Mouse (Mus musculus) hindbrain, embryonic 16.5 days (tissue): ENCODE data around the gene Prss40. TPM values are rescaled to one million over a fixed set of nuclear protein-coding genes. Genes with fewer than 3 reads are reported as not detected.

Experiments used
- ATAC-seq: fragments of 200-750 bp; cut with Nextera tagmentation; 2 replicates; pipeline ENCODE4 v1.8.0; 2017; ENCODE audit warnings: moderate TSS enrichment, moderate library complexity
- H3K27ac ChIP-seq: fragments of 300-500 bp; sonication (generic); 2 replicates; pipeline ENCODE4 v1.5.1; 2014; ENCODE audit warnings: low read depth, mild to moderate bottlenecking, control low read depth, low read length, moderate library complexity
- H3K27me3 ChIP-seq: fragments of 300-500 bp; sonication (generic); replicated peaks from 2 replicates; pipeline ENCODE4 v1.6.1; 2014; ENCODE audit warnings: low read length; ENCODE audit not compliant: control insufficient read depth, insufficient read depth
- H3K36me3 ChIP-seq: fragments of 300-500 bp; sonication (generic); 2 replicates; pipeline ENCODE4 v1.6.1; 2014; ENCODE audit warnings: mild to moderate bottlenecking, low read length, moderate library complexity, mixed read lengths; ENCODE audit not compliant: control insufficient read depth, insufficient read depth
- H3K4me1 ChIP-seq: fragments of 300-500 bp; sonication (generic); 2 replicates; pipeline ENCODE4 v1.6.1; 2014; ENCODE audit warnings: low read depth, low read length; ENCODE audit not compliant: control insufficient read depth, insufficient read depth
- H3K4me2 ChIP-seq: fragments of 300-500 bp; sonication (generic); 2 replicates; pipeline ENCODE4 v1.6.1; 2014; ENCODE audit warnings: mild to moderate bottlenecking, low read length, control low read depth, moderate library complexity
- H3K4me3 ChIP-seq: fragments of 300-500 bp; sonication (generic); 2 replicates; pipeline ENCODE4 v1.5.1; 2014; ENCODE audit warnings: mild to moderate bottlenecking, low read length, control low read depth, moderate library complexity
- H3K9ac ChIP-seq: fragments of 300-500 bp; sonication (generic); 2 replicates; pipeline ENCODE4 v1.6.1; 2014; ENCODE audit warnings: low read depth, mild to moderate bottlenecking, control low read depth, low read length, moderate library complexity
- H3K9me3 ChIP-seq: fragments of 300-500 bp; sonication (generic); 2 replicates; pipeline ENCODE4 v1.6.1; 2014; ENCODE audit warnings: mild to moderate bottlenecking, low read length, moderate library complexity; ENCODE audit not compliant: control insufficient read depth
- WGBS: fragments of 180-500 bp; shearing (Covaris S2); extraction: QIAGEN DNeasy Blood & Tissue Kit; methylation state at CpG from one replicate; pipeline ENCODE4 v1.1.7; 2014; 5-methylcytosine and 5-hydroxymethylcytosine counted together
- polyA plus RNA-seq: library from polyadenylated mRNA; unstranded; fragments of >200 nt; fragmentation: Nextera tagmentation; extraction: Ambion mirVana; gene quantifications from 2 replicates; pipeline ENCODE4 v1.2.1, GENCODE M21; 2015

The Prss40 gene
- polyA plus RNA-seq, 1 experiment from 2014 or later: not detected

- H3K27ac ChIP-seq: peak within 1 kb of the TSS; percentile 91
These were observed 18.4 kb upstream of the Prss40 start, which contains the start of gene Amer3 for GRCm38 (mm10) chr1:34578851-34579781. Gene Amer3, plus strand, starts transcription at chr1:34579657.

DNA sequence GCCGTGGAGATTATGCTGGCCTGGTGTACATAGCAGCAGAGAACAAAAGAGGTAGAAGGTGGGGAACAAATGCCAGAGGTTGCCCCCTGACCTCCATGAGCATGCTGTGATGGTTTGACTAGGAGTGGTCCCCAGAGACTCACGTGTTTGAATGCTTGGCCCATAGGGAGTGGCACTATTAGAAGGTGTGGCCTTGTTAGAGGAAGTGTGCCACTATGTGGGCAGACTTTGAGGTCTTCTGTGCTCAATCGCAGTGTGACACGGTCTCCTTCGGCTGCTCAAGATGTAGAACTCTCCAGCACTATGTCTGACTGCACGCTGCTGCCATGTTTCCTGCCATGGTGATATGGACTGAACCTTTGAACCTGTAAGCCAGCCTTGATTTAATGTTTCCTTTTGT, 12.5 kb upstream of the Prss40 start:
- H3K36me3 ChIP-seq: no peaks in the 10 kb centered on the region
- H3K27ac ChIP-seq: no peak overlapping the region
- H3K4me3 ChIP-seq: no peak overlapping the region
- no peaks in the 10 kb centered on the region for H3K9me3 ChIP-seq
- H3K27me3 ChIP-seq: no peaks in the 10 kb centered on the region; the same call in 1 of the 2 replicates
- no peak overlapping the region for H3K4me2 ChIP-seq
- no peak overlapping the region for H3K9ac ChIP-seq
- no peak for ATAC-seq
- 85% methylated on average over 6 of the region's 6 CpGs for WGBS
- H3K4me1 ChIP-seq: no peaks in the 10 kb centered on the region

More at GRCm38 (mm10) chr1:34578851-34579781, 18.4 kb upstream of the Prss40 start, which contains the start of gene Amer3:
- WGBS: 0% methylated on average over 46 of the region's 53 CpGs
- Histone ChIP-seq H3K4me3 (peak within 1 kb of the TSS; percentile 70), H3K9me3 (no peaks in the 10 kb centered on the region), H3K27me3 (no peaks in the 10 kb centered on the region; the same call in 1 of the 2 replicates), H3K9ac (peak within 1 kb of the TSS; percentile 87), H3K4me2 (peak within 1 kb of the TSS; percentile 85), H3K4me1 (peaks cover 30% of the 10 kb centered on the region), H3K36me3 (no peaks in the 10 kb centered on the region)
- peak; percentile 92 for ATAC-seq

DNA sequence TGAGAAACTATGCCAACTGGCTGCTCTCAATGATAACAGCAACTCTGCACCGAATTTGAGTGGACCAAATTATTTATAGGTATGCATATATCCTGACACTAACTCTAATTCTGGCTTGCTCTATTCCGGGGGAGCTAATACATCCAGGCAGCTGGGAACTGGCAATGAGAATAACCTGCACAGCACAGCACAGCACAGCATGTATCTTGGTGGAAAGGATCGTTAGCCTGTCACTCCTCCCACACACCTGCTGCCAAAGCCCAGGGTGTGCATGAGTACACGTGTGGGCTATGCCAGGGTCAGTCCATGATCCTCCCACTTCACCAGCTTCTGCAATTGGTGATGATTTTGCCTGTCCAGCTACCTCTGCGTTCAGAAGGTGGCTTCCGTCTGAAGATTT, 10.7 kb upstream of the Prss40 start:
- Histone ChIP-seq H3K4me3 (no peak overlapping the region), H3K27ac (no peak overlapping the region), H3K4me2 (no peak overlapping the region), H3K9me3 (no peaks in the 10 kb centered on the region), H3K27me3 (no peaks in the 10 kb centered on the region), H3K36me3 (no peaks in the 10 kb centered on the region), H3K9ac (no peak overlapping the region), H3K4me1 (no peaks in the 10 kb centered on the region)
- WGBS: 69% methylated on average over 6 of the region's 6 CpGs
- no peak for ATAC-seq

- Histone ChIP-seq H3K4me1 (no peaks in the 10 kb centered on the region), H3K4me3 (no peak overlapping the region), H3K9ac (no peak overlapping the region), H3K27me3 (no peaks in the 10 kb centered on the region), H3K9me3 (no peaks in the 10 kb centered on the region), H3K4me2 (no peak overlapping the region), H3K36me3 (no peaks in the 10 kb centered on the region), H3K27ac (no peak overlapping the region)
- ATAC-seq: no peak
- 89% methylated on average over 2 of the region's 2 CpGs for WGBS
These were observed 9.1 kb upstream of the Prss40 start for GRCm38 (mm10) chr1:34569876-34570275.

- no peak for ATAC-seq
These were observed 7.4 kb upstream of the Prss40 start for GRCm38 (mm10) chr1:34568120-34568519.

DNA sequence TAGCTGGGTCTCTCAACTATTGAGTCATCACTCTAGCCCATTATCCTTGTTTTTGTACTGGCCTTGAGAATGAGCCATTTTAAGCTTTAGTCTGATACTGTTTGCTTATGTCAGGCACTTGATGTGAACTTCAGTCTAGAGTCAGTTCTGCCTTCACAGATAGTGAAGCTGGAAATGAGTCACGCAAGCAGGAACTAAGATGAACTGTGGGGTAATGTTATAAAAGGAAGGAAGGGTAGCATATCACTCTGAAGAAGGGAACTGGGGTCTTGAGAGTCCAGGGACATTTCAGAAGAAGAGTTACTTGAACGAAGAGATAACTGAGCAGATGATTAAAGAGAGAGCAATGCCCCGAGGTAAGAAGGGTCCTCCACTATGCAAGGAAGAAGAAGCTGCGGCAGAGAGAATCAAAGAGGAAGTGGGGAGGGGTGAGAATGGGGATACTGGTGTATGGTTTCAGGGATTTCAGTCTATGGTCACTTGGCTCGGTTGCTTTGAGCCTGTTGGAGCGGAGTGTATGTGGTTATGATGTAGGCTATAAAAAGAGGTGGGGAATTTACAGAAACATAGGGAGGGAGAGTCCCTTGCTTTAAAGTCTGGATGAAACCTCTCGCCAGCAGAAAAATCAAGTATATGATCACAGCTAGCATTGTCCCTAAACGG, 3.8 kb upstream of the Prss40 start:
- ATAC-seq: no peak
- H3K36me3 ChIP-seq: no peaks in the 10 kb centered on the region
- H3K9ac ChIP-seq: no peak overlapping the region
- no peaks in the 10 kb centered on the region for H3K4me1 ChIP-seq
- no peaks in the 10 kb centered on the region for H3K9me3 ChIP-seq
- no peak overlapping the region for H3K27ac ChIP-seq
- 84% methylated on average over 8 of the region's 8 CpGs for WGBS
- no peaks in the 10 kb centered on the region for H3K27me3 ChIP-seq
- H3K4me2 ChIP-seq: no peak overlapping the region
- no peak overlapping the region for H3K4me3 ChIP-seq

More at GRCm38 (mm10) chr1:34568120-34568519, 7.4 kb upstream of the Prss40 start:
- no peak overlapping the region for H3K4me2 ChIP-seq
- no peaks in the 10 kb centered on the region for H3K27me3 ChIP-seq
- H3K9me3 ChIP-seq: no peaks in the 10 kb centered on the region
- no peaks in the 10 kb centered on the region for H3K4me1 ChIP-seq
- H3K9ac ChIP-seq: no peak overlapping the region
- H3K27ac ChIP-seq: no peak overlapping the region
- 88% methylated on average over 2 of the region's 2 CpGs for WGBS
- no peak overlapping the region for H3K4me3 ChIP-seq
- no peaks in the 10 kb centered on the region for H3K36me3 ChIP-seq

GRCm38 (mm10) chr1:34554275-34554674, 6.5 kb downstream of the Prss40 start:
- 89% methylated on average over 7 of the region's 7 CpGs for WGBS
- H3K4me1 ChIP-seq: no peaks in the 10 kb centered on the region
- no peaks in the 10 kb centered on the region for H3K9me3 ChIP-seq
- H3K36me3 ChIP-seq: no peaks in the 10 kb centered on the region
- H3K27ac ChIP-seq: no peak overlapping the region
- no peaks in the 10 kb centered on the region for H3K27me3 ChIP-seq
- no peak overlapping the region for H3K4me3 ChIP-seq
- no peak for ATAC-seq
- H3K4me2 ChIP-seq: no peak overlapping the region
- H3K9ac ChIP-seq: no peak overlapping the region

GRCm38 (mm10) chr1:34553690-34554089, 7.1 kb downstream of the Prss40 start:
- H3K27ac ChIP-seq: no peak overlapping the region
- no peak overlapping the region for H3K4me3 ChIP-seq
- H3K4me2 ChIP-seq: no peak overlapping the region
- H3K4me1 ChIP-seq: no peaks in the 10 kb centered on the region
- H3K9ac ChIP-seq: no peak overlapping the region
- H3K27me3 ChIP-seq: no peaks in the 10 kb centered on the region
- H3K36me3 ChIP-seq: no peaks in the 10 kb centered on the region
- no peak for ATAC-seq
- H3K9me3 ChIP-seq: 0 out of 2 replicates have a peak, but pooled peaks cover 3% of the 10 kb centered on the region
- 87% methylated on average over 1 of the region's 1 CpGs for WGBS

DNA sequence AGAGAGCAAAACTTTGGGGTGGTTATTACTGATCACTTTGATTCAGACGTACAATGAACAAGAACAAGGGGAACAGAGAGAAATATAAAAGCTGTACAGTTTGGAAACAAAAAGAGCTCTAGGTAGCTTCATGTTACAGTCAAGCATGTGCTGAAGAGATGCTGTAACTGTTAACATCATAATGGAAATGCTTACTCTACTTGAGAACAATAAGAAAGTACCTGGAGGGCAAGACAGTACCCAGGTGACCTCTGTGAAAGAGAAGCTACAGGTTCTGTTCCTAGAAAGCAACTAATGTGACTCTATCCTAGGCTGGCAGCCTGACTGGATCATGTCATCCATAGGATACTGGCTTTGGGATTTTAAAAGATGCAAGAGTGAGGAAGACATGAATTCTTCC, 13.7 kb downstream of the Prss40 start:
- ATAC-seq: no peak
- no peaks in the 10 kb centered on the region for H3K27me3 ChIP-seq
- no peaks in the 10 kb centered on the region for H3K4me1 ChIP-seq
- H3K4me2 ChIP-seq: no peak overlapping the region
- no peak overlapping the region for H3K9ac ChIP-seq
- WGBS: 79% methylated on average over 1 of the region's 1 CpGs
- H3K27ac ChIP-seq: no peak overlapping the region
- no peaks in the 10 kb centered on the region for H3K36me3 ChIP-seq
- H3K4me3 ChIP-seq: no peak overlapping the region
- H3K9me3 ChIP-seq: 0 out of 2 replicates have a peak, but pooled peaks cover 3% of the 10 kb centered on the region
